ENCODE assay signal across 7 mouse cellular contexts in genomic region chr6:47753144-47753543, GRCm38 (mm10).
DNase-seq lines count a peak whose midpoint lies in the region.
"Not testable (repeated sequence)": the region's sequence is repeated elsewhere in the genome, so short reads cannot be mapped to it uniquely, and the experiment has no call there.

No protein-coding gene starts in this region.

- peak; percentile 41 to 64 for DNase-seq in B cell, adult 2 months
- DNase-seq in adrenal gland, adult (ENCODE audit: inconsistent age in 2 of 2, low spot score in 1 of 2) = peak; percentile 63 to 90
- peak; percentile 63 for DNase-seq in cerebellum, adult 8-10 months
- DNase-seq in frontal cortex, postnatal 36 days (ENCODE audit: low spot score in 2 of 2) = peak; percentile 59 to 66
- peak; percentile 12 for DNase-seq in heart, postnatal 25 days (ENCODE audit: low spot score)
- peak; percentile 8 for DNase-seq in layer of hippocampus, adult 9-11 months
- peak; percentile 33 to 39 for DNase-seq in natural killer cell, adult 2 months (ENCODE audit: low spot score in 2 of 2)

- intact Hi-C loops in heart, postnatal 25 days (cut with DNase I) = not testable (repeated sequence)

Comparison
In these comparisons a context has a peak if more than half of its experiments do, and no peak if none do; other contexts are left out.
1. Peak in every context shown above with its lines: DNase-seq.
2. DNase-seq: peak in every context shown above with its lines; median percentile 76 in adrenal gland, adult; 63 in cerebellum, adult 8-10 months; 62 in frontal cortex, postnatal 36 days; 52 in B cell, adult 2 months; 36 in natural killer cell, adult 2 months; 12 in heart, postnatal 25 days; 8 in layer of hippocampus, adult 9-11 months.